Mouse (Mus musculus) liver, adult 2 months (tissue): ENCODE measurements around the gene B4galt5. TPM values are rescaled to one million over a fixed set of nuclear protein-coding genes. Genes with fewer than 3 reads are reported as not detected.

Source experiments
- DNase-seq: peaks from one replicate; pipeline ENCODE4 v3.0.0-alpha.2; 2011; ENCODE audit warnings: low read depth, low spot score; ENCODE audit errors: extremely low read depth
- H3K27ac ChIP-seq: fragments of 200-500 bp; replicated peaks from 2 replicates; pipeline ENCODE4 v1.5.1; 2012; ENCODE audit warnings: low read depth, mild to moderate bottlenecking, control low read depth, inconsistent platforms, low read length; ENCODE audit not compliant: insufficient read depth
- H3K27me3 ChIP-seq: fragments of 200-500 bp; 2 replicates; pipeline ENCODE4 v1.6.1; 2012; ENCODE audit warnings: mild to moderate bottlenecking, moderate library complexity, low read length, inconsistent platforms; ENCODE audit not compliant: control insufficient read depth, insufficient read depth
- H3K36me3 ChIP-seq: fragments of 200-500 bp; 2 replicates; pipeline ENCODE4 v1.6.1; 2012; ENCODE audit warnings: low read length, inconsistent platforms; ENCODE audit not compliant: control insufficient read depth, insufficient read depth
- H3K4me1 ChIP-seq: fragments of 200-500 bp; 2 replicates; pipeline ENCODE4 v1.6.1; 2011; ENCODE audit warnings: low read length; ENCODE audit not compliant: control insufficient read depth, insufficient read depth
- H3K4me3 ChIP-seq: fragments of 200-500 bp; 2 replicates; pipeline ENCODE4 v1.5.1; 2011; ENCODE audit warnings: low read depth, mild to moderate bottlenecking, control low read depth, low read length, moderate library complexity; ENCODE audit not compliant: insufficient read depth
- H3K79me2 ChIP-seq: fragments of 200-500 bp; 2 replicates; pipeline ENCODE4 v1.6.1; 2012; ENCODE audit warnings: inconsistent platforms, mild to moderate bottlenecking, low read length, moderate library complexity; ENCODE audit not compliant: control insufficient read depth, insufficient read depth
- H3K9ac ChIP-seq: fragments of 200-500 bp; 2 replicates; pipeline ENCODE4 v1.6.1; 2012; ENCODE audit warnings: low read depth, mild to moderate bottlenecking, control low read depth, inconsistent platforms, low read length
- CTCF ChIP-seq: fragments of 200-500 bp; IDR thresholded peaks from 2 replicates; pipeline ENCODE4 v1.5.1; 2011; ENCODE audit warnings: low read depth, low read length, control low read depth
- POLR2A ChIP-seq: fragments of 200-500 bp; IDR thresholded peaks from 2 replicates; pipeline ENCODE4 v1.6.1; 2011; ENCODE audit warnings: low read length, control low read depth; ENCODE audit not compliant: insufficient read depth; ENCODE audit errors: extremely low read depth
- WGBS: fragments of 180-500 bp; shearing (Covaris S2); methylation state at CpG from one replicate; pipeline ENCODE4 v1.1.7; 2018; 5-methylcytosine and 5-hydroxymethylcytosine counted together
- polyA plus RNA-seq: library from polyadenylated mRNA; depleted of rRNA; stranded (reverse); fragments of >200 nt; gene quantifications from 2 replicates; pipeline ENCODE4 v1.2.3, GENCODE M21; 2012
- total RNA-seq: library from RNA; depleted of rRNA; stranded (reverse); fragments of >200 nt; gene quantifications from 2 replicates; pipeline ENCODE4 v1.2.3, GENCODE M21; 2014

Gene B4galt5
- total and polyA plus RNA-seq, 2 experiments: 8.1 to 15.7 TPM

- WGBS: 88% methylated on average over 8 of the region's 8 CpGs
- Histone ChIP-seq H3K27me3 (no peaks in the 10 kb centered on the region), H3K9ac (no peak overlapping the region), H3K4me3 (no peak overlapping the region), H3K4me1 (no peaks in the 10 kb centered on the region), H3K27ac (no peak overlapping the region), H3K79me2 (no peaks in the 10 kb centered on the region), H3K36me3 (no peaks in the 10 kb centered on the region)
- DNase-seq: no peak
- TF ChIP-seq POLR2A (no peak), CTCF (no peak)
Measured at GRCm38 (mm10) chr2:167263040-167263810, 85.8 kb downstream of the B4galt5 start.

GRCm38 (mm10) chr2:167262433-167262832 is 86.5 kb downstream of the B4galt5 start:
- no peaks in the 10 kb centered on the region for H3K36me3 ChIP-seq
- DNase-seq: no peak
- no peak overlapping the region for H3K9ac ChIP-seq
- no peaks in the 10 kb centered on the region for H3K27me3 ChIP-seq
- no peaks in the 10 kb centered on the region for H3K79me2 ChIP-seq
- WGBS: 94% methylated on average over 10 of the region's 10 CpGs
- no peak overlapping the region for H3K27ac ChIP-seq
- no peaks in the 10 kb centered on the region for H3K4me1 ChIP-seq
- H3K4me3 ChIP-seq: no peak overlapping the region
- TF ChIP-seq CTCF (no peak), POLR2A (no peak)

GRCm38 (mm10) chr2:167261106-167261505 is 87.9 kb downstream of the B4galt5 start:
- DNase-seq: no peak
- Histone ChIP-seq H3K79me2 (no peaks in the 10 kb centered on the region), H3K27me3 (no peaks in the 10 kb centered on the region), H3K4me3 (no peak overlapping the region), H3K27ac (peak overlapping the region; percentile 43), H3K9ac (no peak overlapping the region), H3K36me3 (no peaks in the 10 kb centered on the region), H3K4me1 (no peaks in the 10 kb centered on the region)
- 76% methylated on average over 4 of the region's 4 CpGs for WGBS
- TF ChIP-seq POLR2A: no peak
- TF ChIP-seq CTCF: no peak

GRCm38 (mm10) chr2:167257790-167258189 is 91.2 kb downstream of the B4galt5 start:
- H3K79me2 ChIP-seq: no peaks in the 10 kb centered on the region
- 70% methylated on average over 3 of the region's 3 CpGs for WGBS
- TF ChIP-seq POLR2A (no peak), CTCF (no peak)
- H3K27ac ChIP-seq: no peak overlapping the region
- no peak for DNase-seq
- no peak overlapping the region for H3K4me3 ChIP-seq
- H3K4me1 ChIP-seq: peaks cover 5% of the 10 kb centered on the region; the same call in 1 of the 2 replicates
- H3K36me3 ChIP-seq: no peaks in the 10 kb centered on the region
- H3K9ac ChIP-seq: no peak overlapping the region
- H3K27me3 ChIP-seq: no peaks in the 10 kb centered on the region

GRCm38 (mm10) chr2:167254808-167255207 is 94.2 kb downstream of the B4galt5 start:
- 74% methylated on average over 6 of the region's 6 CpGs for WGBS

GRCm38 (mm10) chr2:167254185-167254584 is 94.8 kb downstream of the B4galt5 start:
- Histone ChIP-seq H3K36me3 (no peaks in the 10 kb centered on the region), H3K79me2 (no peaks in the 10 kb centered on the region), H3K27ac (peak overlapping the region; percentile 68), H3K27me3 (no peaks in the 10 kb centered on the region), H3K4me1 (peaks cover 5% of the 10 kb centered on the region; the same call in 1 of the 2 replicates), H3K9ac (no peak overlapping the region), H3K4me3 (no peak overlapping the region)
- WGBS: 63% methylated on average over 7 of the region's 7 CpGs
- TF ChIP-seq POLR2A (no peak), CTCF (no peak)
- DNase-seq: peak; percentile 47

More at GRCm38 (mm10) chr2:167254808-167255207, 94.2 kb downstream of the B4galt5 start:
- H3K79me2 ChIP-seq: no peaks in the 10 kb centered on the region
- TF ChIP-seq POLR2A: no peak
- TF ChIP-seq CTCF: no peak
- H3K4me3 ChIP-seq: no peak overlapping the region
- DNase-seq: no peak
- H3K27ac ChIP-seq: peak overlapping the region; percentile 58
- H3K27me3 ChIP-seq: no peaks in the 10 kb centered on the region
- H3K36me3 ChIP-seq: no peaks in the 10 kb centered on the region
- H3K4me1 ChIP-seq: peaks cover 5% of the 10 kb centered on the region; the same call in 1 of the 2 replicates
- H3K9ac ChIP-seq: no peak overlapping the region
